Mouse (Mus musculus): Measurements from ENCODE around the gene Spib. TPM values are rescaled to one million over a fixed set of nuclear protein-coding genes. Genes with fewer than 3 reads are reported as not detected.

Spib gene
- total RNA-seq, 2 experiments from 2014 or later = not detected

GRCm38 (mm10) chr7:44526414-44527154, 5.3 kb downstream of the Spib start:
- no peak for DNase-seq (ENCODE audit: low spot score in 2 of 2)

- peak; percentile 22 to 51 for DNase-seq (ENCODE audit: low spot score in 2 of 2)
These were observed 6.6 kb downstream of the Spib start for GRCm38 (mm10) chr7:44525126-44525832.

GRCm38 (mm10) chr7:44524502-44524901, 7.4 kb downstream of the Spib start, which contains the start of gene Mybpc2:
Mybpc2 (minus strand) TSS chr7:44524656.
- DNase-seq (ENCODE audit: low spot score in 2 of 2) = no peak

DNA sequence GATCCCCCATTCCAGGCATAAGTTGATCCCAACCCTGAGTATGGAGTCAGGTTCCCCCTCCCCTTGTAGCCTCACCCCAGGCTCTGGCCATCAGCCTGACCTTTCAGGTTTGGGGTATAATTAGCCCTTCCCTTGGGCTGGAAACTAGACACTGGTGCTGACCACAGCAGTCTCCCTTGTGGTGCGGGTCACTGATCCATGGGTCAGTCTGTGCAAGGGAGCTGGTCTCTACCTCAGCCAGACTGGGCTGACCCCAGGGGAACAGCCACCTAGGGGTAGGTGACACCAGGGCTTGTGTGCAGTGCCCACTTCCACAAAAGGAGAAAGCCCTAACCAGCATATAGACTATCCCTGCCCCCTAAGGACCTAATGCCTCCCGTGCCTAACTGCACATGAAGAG, 8.8 kb downstream of the Spib start:
- DNase-seq (ENCODE audit: low spot score in 2 of 2) = no peak

- peak; percentile 18 to 59 for DNase-seq (ENCODE audit: low spot score in 2 of 2)
These were observed 10.2 kb downstream of the Spib start for GRCm38 (mm10) chr7:44521710-44522109.

DNA sequence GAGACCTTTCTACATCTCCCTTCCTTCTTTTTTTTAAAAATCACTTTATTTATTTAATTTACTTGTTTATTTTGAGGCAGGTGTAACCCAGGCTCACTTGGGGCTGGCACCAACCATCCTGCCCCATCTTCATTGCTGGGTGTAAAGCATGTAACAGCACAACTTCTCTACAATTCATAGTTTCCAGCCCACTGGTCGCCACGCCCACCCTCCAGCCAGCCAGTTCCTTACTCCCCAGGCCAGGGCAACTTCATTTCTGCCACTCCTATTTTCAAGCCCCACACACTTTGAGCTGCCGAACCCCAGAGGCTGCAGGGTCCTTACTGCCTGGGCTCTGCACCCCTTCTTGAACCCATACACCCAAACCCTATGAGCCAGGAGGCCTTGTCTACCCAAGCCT, 10.9 kb downstream of the Spib start:
- DNase-seq (ENCODE audit: low spot score in 2 of 2) = no peak

DNA sequence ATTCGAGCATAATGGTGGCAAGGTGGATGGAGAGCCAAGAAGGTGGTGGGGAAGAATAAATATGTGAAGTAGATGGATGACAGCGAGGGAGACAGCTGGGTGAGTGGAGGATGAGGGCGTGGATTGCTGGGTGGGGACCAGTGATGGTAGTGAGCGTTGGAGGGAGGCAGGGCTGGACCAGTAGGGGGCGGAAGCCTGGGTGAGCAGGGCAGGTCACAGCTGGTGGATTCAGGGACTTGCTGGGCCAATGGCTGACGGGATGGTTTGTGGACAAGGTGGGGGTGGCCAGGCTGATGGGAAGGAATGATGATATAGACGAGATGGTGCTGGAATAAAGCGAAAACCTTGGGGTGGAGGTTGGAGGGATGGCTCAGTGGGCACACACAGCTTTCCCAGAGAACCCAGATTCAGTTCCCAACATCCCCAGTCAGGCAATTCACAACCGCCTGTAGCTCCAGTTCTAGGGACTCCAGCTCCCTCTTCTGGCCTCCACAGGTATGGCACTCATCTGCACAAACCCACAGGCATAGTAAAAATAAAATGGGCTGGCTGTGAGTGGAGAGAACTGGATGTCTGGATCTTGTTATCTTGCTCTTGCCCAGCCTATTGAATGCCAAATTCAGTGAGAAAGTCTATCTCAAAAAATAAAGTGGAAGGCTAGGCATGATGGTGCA, 12.5 kb downstream of the Spib start:
- DNase-seq (ENCODE audit: low spot score in 2 of 2) = no peak

DNA sequence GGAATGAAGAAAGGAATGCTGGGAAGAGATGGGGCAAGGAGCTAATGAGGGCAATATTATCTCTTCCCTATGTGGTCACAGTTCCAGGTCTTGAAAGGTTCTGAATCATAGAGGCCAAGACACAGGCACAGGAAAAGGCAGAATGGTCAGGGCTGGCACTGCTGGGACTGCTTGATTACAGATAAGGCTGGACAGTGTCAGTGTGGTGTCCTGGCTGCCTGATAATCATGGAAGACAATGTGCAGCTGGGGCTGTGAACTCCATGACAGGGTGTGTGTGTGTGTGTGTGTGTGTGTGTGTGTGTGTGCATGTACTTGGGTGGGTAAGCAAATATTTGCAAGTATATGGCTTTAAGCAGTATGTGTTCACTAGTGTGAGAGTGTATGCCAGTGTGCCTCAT, 24.4 kb downstream of the Spib start:
- no peak for DNase-seq (ENCODE audit: low spot score in 2 of 2)

DNA sequence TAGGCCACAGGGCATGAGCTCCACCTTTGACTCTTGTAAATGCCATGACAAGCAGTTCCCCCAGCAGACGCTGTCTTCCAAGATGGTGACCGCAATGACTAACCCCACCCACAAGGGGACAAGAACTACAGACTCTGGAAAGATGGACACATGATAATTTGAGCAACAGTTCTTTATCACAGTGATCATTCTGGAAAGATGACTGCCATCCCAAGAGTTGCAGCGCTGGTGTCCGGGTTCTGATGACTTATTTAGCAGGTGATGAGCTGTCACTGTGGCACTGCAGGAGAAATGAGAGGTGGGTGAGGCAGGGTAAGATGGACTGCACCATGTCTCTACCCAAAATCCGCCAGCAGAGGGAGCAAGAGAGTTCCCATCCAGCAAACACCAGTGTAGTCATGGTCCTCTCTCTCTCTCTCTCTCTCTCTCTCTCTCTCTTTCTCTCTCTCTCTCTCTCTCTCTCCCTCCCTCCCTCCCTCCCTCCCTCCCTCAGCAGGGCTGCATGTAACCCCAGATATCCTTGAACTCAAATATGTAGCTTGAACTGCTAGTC, 30.2 kb downstream of the Spib start:
- DNase-seq (ENCODE audit: low spot score in 2 of 2) = peak; percentile 59 to 84

DNA sequence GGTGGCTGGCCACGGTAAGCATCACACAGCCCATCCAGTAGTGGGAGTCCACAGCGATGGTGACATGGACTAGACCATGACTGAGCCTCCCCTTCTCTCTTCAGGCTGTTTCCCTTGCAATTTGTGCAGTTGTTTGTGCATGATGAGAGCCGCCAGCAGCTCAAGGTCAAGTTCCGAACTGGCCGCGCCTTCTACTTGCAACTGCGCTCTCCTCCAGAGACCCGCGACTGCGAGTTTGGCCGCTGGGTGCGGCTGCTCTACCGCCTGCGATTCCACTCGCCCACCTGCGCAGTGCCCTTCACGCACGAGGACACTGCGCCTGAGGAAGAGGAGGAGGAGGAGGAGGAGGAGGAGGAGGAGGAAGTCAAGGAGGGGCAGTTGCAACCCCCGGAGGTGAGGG, 31.8 kb downstream of the Spib start:
- DNase-seq (ENCODE audit: low spot score in 2 of 2) = no peak

GRCm38 (mm10) chr7:44498922-44499321, 32.9 kb downstream of the Spib start:
- no peak for DNase-seq (ENCODE audit: low spot score in 2 of 2)

GRCm38 (mm10) chr7:44497361-44498055, 34.4 kb downstream of the Spib start:
- no peak for DNase-seq (ENCODE audit: low spot score in 2 of 2)

DNA sequence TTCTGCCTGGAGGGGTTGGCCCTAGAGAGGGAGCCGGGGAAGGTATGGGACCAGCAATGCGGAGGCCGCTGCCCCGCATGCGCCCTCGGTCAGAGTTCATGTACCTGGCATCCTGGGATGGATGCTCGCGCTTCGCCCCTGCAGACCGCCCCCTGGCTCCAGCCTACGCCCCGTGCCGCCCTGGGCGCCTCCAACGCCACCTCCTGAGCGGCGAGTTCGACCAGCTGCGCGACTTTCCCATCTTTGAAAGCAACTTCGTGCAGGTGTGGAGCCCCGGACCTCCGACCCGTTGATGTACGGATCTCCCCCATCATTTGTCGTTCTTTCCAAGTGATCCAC, 35.1 kb downstream of the Spib start:
- DNase-seq (ENCODE audit: low spot score in 2 of 2) = no peak

DNA sequence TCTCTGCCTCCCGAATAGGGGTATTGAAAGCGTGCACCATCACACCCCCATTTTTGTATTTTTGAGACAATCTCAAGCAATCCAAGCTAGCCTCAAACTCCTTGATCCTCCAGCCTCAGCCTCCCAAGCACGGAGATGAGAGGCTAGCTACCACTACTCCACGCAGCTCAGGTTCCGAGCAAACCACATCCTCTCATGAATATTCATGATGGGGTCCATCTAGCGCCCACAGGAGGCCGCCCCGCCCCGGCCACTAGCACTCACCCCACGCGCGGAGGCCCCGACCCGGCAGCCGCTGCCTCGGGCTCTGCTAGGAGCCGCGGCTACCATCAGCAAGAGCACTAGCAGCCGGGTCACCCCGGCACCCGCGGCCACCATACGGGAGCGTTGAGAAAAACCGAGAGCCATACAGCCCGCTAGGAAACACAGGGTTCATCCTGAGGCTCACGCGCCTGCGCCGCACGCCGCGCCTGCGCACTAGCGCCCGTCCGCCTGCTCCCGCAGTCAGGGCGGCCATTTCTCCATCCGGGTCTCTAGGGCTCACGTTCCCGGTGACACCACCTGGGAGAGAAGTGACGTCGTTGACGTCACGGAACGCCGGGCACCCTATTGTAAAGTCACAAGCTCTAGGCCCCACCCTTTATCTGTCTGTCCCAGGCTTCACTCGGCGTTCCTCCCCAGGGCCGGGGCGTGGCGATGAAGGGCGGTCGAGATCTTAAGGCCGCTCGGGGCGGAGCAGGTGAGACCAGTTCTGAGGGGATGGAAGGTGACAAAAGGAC, 35.7 kb downstream of the Spib start, which contains the start of the genes Emc10 and Fam71e1:
Emc10 (minus strand) TSS at position 538 of the 779 bp plus-strand sequence.
Fam71e1 (plus strand) TSS at position 590 of the 779 bp plus-strand sequence.
- DNase-seq (ENCODE audit: low spot score in 2 of 2) = peak; percentile 98 to 99

DNA sequence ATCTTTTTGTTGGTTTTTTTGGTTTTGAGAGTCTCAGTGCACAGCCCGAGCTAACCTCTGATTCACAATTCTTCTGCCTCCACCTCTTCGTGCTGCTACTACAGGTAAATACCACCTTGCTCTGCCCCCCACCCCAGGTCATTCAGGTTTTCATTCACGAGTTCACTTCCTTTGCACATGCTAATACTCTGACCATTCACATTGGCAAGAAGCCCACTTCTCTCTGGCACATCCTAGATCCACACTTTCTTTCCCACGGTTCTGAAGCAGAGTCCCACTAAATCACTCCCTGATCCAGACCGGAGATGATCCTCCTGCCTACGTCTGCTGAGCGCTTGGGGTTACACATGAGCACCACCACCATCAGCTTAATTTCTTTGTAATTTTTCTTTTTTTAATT, 36.8 kb downstream of the Spib start:
- no peak for DNase-seq (ENCODE audit: low spot score in 2 of 2)

DNA sequence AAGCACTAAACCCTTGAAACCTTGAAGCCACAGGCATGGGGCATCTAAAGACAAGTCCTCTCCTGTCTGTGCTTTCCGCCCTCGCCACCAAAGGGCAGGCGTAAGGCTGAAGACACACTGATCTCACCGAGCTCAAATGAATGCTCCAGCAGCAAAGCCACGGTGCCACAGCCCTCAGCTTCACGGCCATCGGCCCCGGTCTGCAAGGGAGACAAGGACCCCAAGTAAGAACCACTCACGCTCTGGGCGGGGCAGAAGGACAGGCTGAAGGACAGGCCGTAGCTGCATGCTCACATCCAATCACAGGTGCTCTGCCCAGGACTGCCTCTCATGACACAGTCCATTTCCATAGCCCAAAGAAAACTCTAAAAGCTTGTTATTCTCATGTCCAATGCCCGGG, 37.2 kb downstream of the Spib start:
- no peak for DNase-seq (ENCODE audit: low spot score in 2 of 2)

DNA sequence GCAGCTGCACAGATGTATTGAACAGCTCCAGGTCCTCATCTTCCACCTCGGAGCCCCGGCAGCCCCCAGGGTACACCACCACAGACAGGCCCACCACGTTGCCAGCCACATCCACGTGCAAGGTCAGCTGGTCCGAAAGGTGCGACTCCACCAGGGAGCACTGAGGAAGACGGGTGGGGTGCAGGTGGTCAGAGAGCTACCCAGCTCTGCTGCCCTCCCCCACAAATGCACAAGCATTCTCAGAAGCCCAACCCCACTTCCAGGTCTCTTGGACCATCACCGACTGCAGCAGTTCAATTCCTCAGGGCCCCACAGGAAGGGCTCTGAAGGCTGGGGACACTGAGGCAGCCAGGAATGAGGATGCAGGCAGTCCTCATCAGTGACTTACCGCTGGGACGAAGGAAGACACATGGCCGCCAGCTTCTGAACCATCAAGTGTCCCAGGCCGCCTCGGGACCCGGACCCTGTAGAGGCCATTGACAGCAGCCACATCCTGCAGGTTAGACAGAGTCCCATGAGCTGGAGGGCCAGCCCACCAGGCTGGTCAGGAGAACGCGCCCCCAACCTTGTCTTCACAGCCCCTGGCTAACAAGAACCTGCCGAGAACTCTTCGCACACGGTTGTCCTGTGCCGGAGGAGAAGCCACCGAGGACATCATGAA, 39.6 kb downstream of the Spib start:
- no peak for DNase-seq (ENCODE audit: low spot score in 2 of 2)

- no peak for DNase-seq (ENCODE audit: low spot score in 2 of 2)
These were observed 40.5 kb downstream of the Spib start for GRCm38 (mm10) chr7:44491391-44491790.

DNA sequence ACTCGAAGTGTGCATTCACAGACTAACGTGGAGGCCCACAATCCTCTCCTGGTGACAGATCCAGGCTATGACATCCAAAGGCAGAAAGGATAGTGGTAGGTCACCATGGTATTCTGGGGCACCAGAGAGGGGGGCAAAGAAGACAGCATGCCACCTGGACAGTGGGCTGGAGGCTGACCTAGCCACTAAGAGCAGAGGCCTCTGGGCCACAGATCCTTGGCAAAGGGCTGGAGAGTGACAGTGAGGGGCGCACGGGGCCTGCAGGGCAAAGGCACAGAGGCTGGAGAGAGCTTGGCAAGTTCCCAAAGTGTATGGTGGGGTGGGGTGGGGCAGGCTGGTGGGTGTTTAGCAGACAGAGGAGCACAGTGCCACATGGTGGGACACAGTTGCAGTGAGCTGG, 41.6 kb downstream of the Spib start:
- DNase-seq (ENCODE audit: low spot score in 2 of 2) = no peak

DNA sequence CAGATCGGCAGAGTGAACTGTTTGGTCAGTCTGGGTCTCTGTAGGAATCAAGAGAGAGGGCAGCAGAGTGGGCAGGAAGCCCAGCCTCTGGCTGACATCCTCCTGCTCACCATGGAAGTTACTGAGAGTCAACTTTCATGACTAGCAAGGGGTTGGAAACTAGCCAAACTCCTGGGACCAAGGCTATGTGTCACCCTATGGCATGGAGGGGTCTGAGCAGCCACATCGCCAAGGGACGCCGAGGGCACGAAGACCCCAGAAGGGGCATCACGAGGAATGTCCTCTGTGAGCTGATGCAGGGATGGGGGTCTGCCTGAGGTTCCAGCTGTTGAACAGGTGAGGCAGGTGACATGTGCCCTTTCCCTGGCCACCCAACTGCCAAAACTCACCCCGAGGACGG, 43.3 kb downstream of the Spib start:
- DNase-seq (ENCODE audit: low spot score in 2 of 2) = no peak

Measured in layer of hippocampus, adult 18-20 months (tissue).